Mouse (Mus musculus) liver, embryonic 11.5 days (tissue): ENCODE data around the gene Adamts16. TPM values are rescaled to one million over a fixed set of nuclear protein-coding genes. Genes with fewer than 3 reads are reported as not detected.

Experiments used
- ATAC-seq: fragments of 200-750 bp; cut with Nextera tagmentation; replicated peaks from 2 replicates; pipeline ENCODE4 v1.8.0; 2017; ENCODE audit warnings: moderate number of reproducible peaks, mild to moderate bottlenecking, moderate TSS enrichment, moderate library complexity; ENCODE audit not compliant: low FRiP score
- DNase-seq: peaks from one replicate; pipeline ENCODE4 v3.0.0-alpha.2; 2017; ENCODE audit warnings: low spot score
- H3K27ac ChIP-seq: fragments of 300-500 bp; sonication (generic); 2 replicates; pipeline ENCODE4 v1.5.1; 2014; ENCODE audit warnings: mild to moderate bottlenecking, low read depth, low read length, control low read depth
- H3K27me3 ChIP-seq: fragments of 300-500 bp; sonication (generic); replicated peaks from 2 replicates; pipeline ENCODE4 v1.6.1; 2014; ENCODE audit warnings: low read length, mixed read lengths; ENCODE audit not compliant: control insufficient read depth, insufficient read depth
- H3K36me3 ChIP-seq: fragments of 300-500 bp; sonication (generic); 2 replicates; pipeline ENCODE4 v1.6.1; 2014; ENCODE audit warnings: mild to moderate bottlenecking, low read length, moderate library complexity, mixed read lengths; ENCODE audit not compliant: control insufficient read depth, insufficient read depth
- H3K4me1 ChIP-seq: fragments of 300-500 bp; sonication (generic); replicated peaks from 2 replicates; pipeline ENCODE4 v1.6.1; 2014; ENCODE audit warnings: low read length, mixed read lengths; ENCODE audit not compliant: control insufficient read depth, insufficient read depth
- H3K4me2 ChIP-seq: fragments of 300-500 bp; sonication (generic); 2 replicates; pipeline ENCODE4 v1.6.1; 2014; ENCODE audit warnings: mild to moderate bottlenecking, control low read depth, moderate library complexity
- H3K4me3 ChIP-seq: fragments of 300-500 bp; sonication (generic); 2 replicates; pipeline ENCODE4 v1.5.1; 2014; ENCODE audit warnings: low read depth, low read length, control low read depth
- H3K9ac ChIP-seq: fragments of 300-500 bp; sonication (generic); 2 replicates; pipeline ENCODE4 v1.6.1; 2014; ENCODE audit warnings: low read depth, low read length, control low read depth
- H3K9me3 ChIP-seq: fragments of 300-500 bp; sonication (generic); 2 replicates; pipeline ENCODE4 v1.6.1; 2016; ENCODE audit warnings: low read length, inconsistent platforms, mixed read lengths; ENCODE audit not compliant: control insufficient read depth
- WGBS: fragments of 180-500 bp; shearing (Covaris S2); extraction: QIAGEN DNeasy Blood & Tissue Kit; methylation state at CpG from one replicate; pipeline ENCODE4 v1.1.7; 2014; 5-methylcytosine and 5-hydroxymethylcytosine counted together
- polyA plus RNA-seq: library from polyadenylated mRNA; unstranded; fragments of >200 nt; fragmentation: Nextera tagmentation; extraction: Ambion mirVana; gene quantifications from 2 replicates; pipeline ENCODE4 v1.2.1, GENCODE M21; 2014

Adamts16 gene
- polyA plus RNA-seq, 1 experiment from 2014 or later = 0.19 TPM

- H3K9ac ChIP-seq = no peak overlapping the region
- DNase-seq = no peak
- no peak overlapping the region for H3K4me2 ChIP-seq
- WGBS = 72% methylated on average over 5 of the region's 5 CpGs
- no peak for ATAC-seq
- no peak overlapping the region for H3K4me3 ChIP-seq
- no peaks in the 10 kb centered on the region for H3K36me3 ChIP-seq
- H3K4me1 ChIP-seq = no peaks in the 10 kb centered on the region
- H3K9me3 ChIP-seq = no peaks in the 10 kb centered on the region
- no peaks in the 10 kb centered on the region for H3K27me3 ChIP-seq
- no peak overlapping the region for H3K27ac ChIP-seq
Measured at GRCm38 (mm10) chr13:70818982-70819381, 22.6 kb downstream of the Adamts16 start.

GRCm38 (mm10) chr13:70814423-70814822 is 27.2 kb downstream of the Adamts16 start:
- Histone ChIP-seq H3K9ac (no peak overlapping the region), H3K27me3 (no peaks in the 10 kb centered on the region), H3K4me3 (no peak overlapping the region), H3K36me3 (no peaks in the 10 kb centered on the region), H3K27ac (no peak overlapping the region), H3K4me1 (no peaks in the 10 kb centered on the region), H3K9me3 (no peaks in the 10 kb centered on the region), H3K4me2 (no peak overlapping the region)
- WGBS = 31% methylated on average over 3 of the region's 3 CpGs
- ATAC-seq = no peak
- DNase-seq = no peak

GRCm38 (mm10) chr13:70805506-70805905 is 36.1 kb downstream of the Adamts16 start:
- no peak overlapping the region for H3K9ac ChIP-seq
- H3K4me2 ChIP-seq = no peak overlapping the region
- H3K27me3 ChIP-seq = no peaks in the 10 kb centered on the region
- H3K27ac ChIP-seq = no peak overlapping the region
- WGBS = 84% methylated on average over 3 of the region's 3 CpGs
- H3K4me3 ChIP-seq = no peak overlapping the region
- no peaks in the 10 kb centered on the region for H3K4me1 ChIP-seq
- DNase-seq (no peak), ATAC-seq (no peak)
- H3K36me3 ChIP-seq = no peaks in the 10 kb centered on the region
- H3K9me3 ChIP-seq = no peaks in the 10 kb centered on the region

GRCm38 (mm10) chr13:70802849-70803248 is 38.8 kb downstream of the Adamts16 start:
- Histone ChIP-seq H3K27ac (no peak overlapping the region), H3K9me3 (no peaks in the 10 kb centered on the region), H3K27me3 (no peaks in the 10 kb centered on the region), H3K4me3 (no peak overlapping the region), H3K9ac (no peak overlapping the region), H3K36me3 (no peaks in the 10 kb centered on the region), H3K4me1 (no peaks in the 10 kb centered on the region), H3K4me2 (no peak overlapping the region)
- DNase-seq (no peak), ATAC-seq (no peak)
- WGBS = 79% methylated on average over 1 of the region's 1 CpGs

- 66% methylated on average over 3 of the region's 3 CpGs for WGBS
- ATAC-seq = no peak
- no peak for DNase-seq
- Histone ChIP-seq H3K27me3 (no peaks in the 10 kb centered on the region), H3K9me3 (no peaks in the 10 kb centered on the region), H3K4me1 (no peaks in the 10 kb centered on the region), H3K27ac (no peak overlapping the region), H3K4me2 (no peak overlapping the region), H3K9ac (no peak overlapping the region), H3K36me3 (no peaks in the 10 kb centered on the region), H3K4me3 (no peak overlapping the region)
Measured at GRCm38 (mm10) chr13:70799322-70799721, 42.3 kb downstream of the Adamts16 start.

GRCm38 (mm10) chr13:70798396-70798795 is 43.2 kb downstream of the Adamts16 start:
- no peak for DNase-seq
- Histone ChIP-seq H3K4me2 (no peak overlapping the region), H3K4me1 (no peaks in the 10 kb centered on the region), H3K27ac (no peak overlapping the region), H3K9ac (no peak overlapping the region), H3K9me3 (no peaks in the 10 kb centered on the region), H3K27me3 (no peaks in the 10 kb centered on the region), H3K36me3 (no peaks in the 10 kb centered on the region), H3K4me3 (no peak overlapping the region)
- no peak for ATAC-seq
- 71% methylated on average over 5 of the region's 5 CpGs for WGBS

GRCm38 (mm10) chr13:70794074-70794572 is 47.5 kb downstream of the Adamts16 start:
- DNase-seq (no peak), ATAC-seq (no peak)
- no peak overlapping the region for H3K4me2 ChIP-seq
- no peaks in the 10 kb centered on the region for H3K27me3 ChIP-seq
- WGBS = 65% methylated on average over 8 of the region's 8 CpGs
- no peaks in the 10 kb centered on the region for H3K36me3 ChIP-seq
- no peaks in the 10 kb centered on the region for H3K9me3 ChIP-seq
- no peak overlapping the region for H3K4me3 ChIP-seq
- H3K9ac ChIP-seq = no peak overlapping the region
- H3K27ac ChIP-seq = no peak overlapping the region
- no peaks in the 10 kb centered on the region for H3K4me1 ChIP-seq

- no peak overlapping the region for H3K9ac ChIP-seq
- no peak overlapping the region for H3K4me3 ChIP-seq
- no peak overlapping the region for H3K4me2 ChIP-seq
- no peaks in the 10 kb centered on the region for H3K9me3 ChIP-seq
- DNase-seq (no peak), ATAC-seq (no peak)
- H3K27me3 ChIP-seq = no peaks in the 10 kb centered on the region
- H3K36me3 ChIP-seq = no peaks in the 10 kb centered on the region
- no peaks in the 10 kb centered on the region for H3K4me1 ChIP-seq
- WGBS = 59% methylated on average over 4 of the region's 4 CpGs
- H3K27ac ChIP-seq = no peak overlapping the region
Measured at GRCm38 (mm10) chr13:70793660-70794059, 48.0 kb downstream of the Adamts16 start.

GRCm38 (mm10) chr13:70792950-70793349 is 48.7 kb downstream of the Adamts16 start:
- Histone ChIP-seq H3K4me3 (no peak overlapping the region), H3K36me3 (no peaks in the 10 kb centered on the region), H3K4me1 (no peaks in the 10 kb centered on the region), H3K9ac (no peak overlapping the region), H3K4me2 (no peak overlapping the region), H3K27ac (no peak overlapping the region), H3K9me3 (no peaks in the 10 kb centered on the region), H3K27me3 (no peaks in the 10 kb centered on the region)
- DNase-seq (no peak), ATAC-seq (no peak)
- 80% methylated on average over 7 of the region's 7 CpGs for WGBS
